Mouse (Mus musculus): Measurements from ENCODE around the gene Ckm.

Ckm gene

GRCm38 (mm10) chr7:19404476-19404875, at the start of gene Ckm:
Ckm (plus strand) TSS chr7:19404776.
- DNase-seq, result no peak

- DNase-seq, result no peak
These were observed 49.6 kb upstream of the Ckm start for GRCm38 (mm10) chr7:19354991-19355390.

DNA sequence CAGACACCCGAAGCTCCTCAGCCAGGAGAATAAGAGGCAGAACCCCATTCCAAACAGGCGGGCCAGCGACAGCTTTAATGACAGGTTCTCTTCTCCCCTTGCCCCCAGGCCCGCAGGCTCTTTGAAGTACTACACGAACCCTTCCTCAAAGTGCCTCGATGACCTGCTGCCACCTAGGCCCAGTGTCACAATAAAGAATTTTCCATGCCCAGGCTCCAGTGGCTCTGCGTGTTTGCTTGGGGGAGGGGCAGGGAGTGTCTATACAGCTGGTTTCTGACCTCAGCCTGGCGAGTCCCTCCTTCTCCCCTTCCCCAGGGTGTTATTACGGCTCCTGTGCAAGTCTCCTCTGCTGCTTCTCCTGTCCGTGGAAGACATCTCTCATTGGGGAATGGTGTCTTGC, 48.3 kb upstream of the Ckm start:
- DNase-seq, result no peak

- no peak for DNase-seq
These were observed 46.9 kb upstream of the Ckm start for GRCm38 (mm10) chr7:19357381-19358375.

- no peak for DNase-seq
These were observed 45.9 kb upstream of the Ckm start for GRCm38 (mm10) chr7:19358634-19359033.

GRCm38 (mm10) chr7:19359299-19359891, 45.2 kb upstream of the Ckm start, which contains the start of the genes Cd3eap and Ppp1r13l:
Cd3eap (minus strand) TSS chr7:19359483.
Ppp1r13l (plus strand) TSS chr7:19359749.
- DNase-seq, result peak; percentile 90

- peak; percentile 79 to 84 for DNase-seq
These were observed 44.5 kb upstream of the Ckm start for GRCm38 (mm10) chr7:19359892-19360641.

DNA sequence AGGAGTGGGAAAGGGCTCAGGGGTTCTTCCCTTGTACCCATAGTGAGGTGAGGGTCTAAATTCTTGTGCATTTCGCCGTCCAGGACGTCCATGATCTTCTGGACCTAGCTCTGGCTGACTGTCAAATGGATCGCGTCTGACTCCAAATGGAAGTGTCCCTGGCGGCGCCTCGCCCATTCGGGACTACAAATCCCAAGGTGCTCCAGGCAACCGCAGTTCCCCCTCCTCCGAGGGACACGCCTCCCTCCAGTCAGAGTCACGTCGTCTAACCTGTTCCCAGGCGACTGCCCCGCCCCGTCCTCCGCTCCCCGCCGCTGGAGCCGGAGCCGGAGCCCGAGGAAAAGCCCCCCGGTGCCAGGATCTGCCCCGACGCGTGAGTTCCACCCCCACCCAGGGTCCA, 43.6 kb upstream of the Ckm start:
- DNase-seq, result peak; percentile 92 to 94

- DNase-seq, result peak; percentile 77 to 84
These were observed 42.9 kb upstream of the Ckm start for GRCm38 (mm10) chr7:19361720-19362119.

- no peak for DNase-seq
These were observed 42.3 kb upstream of the Ckm start for GRCm38 (mm10) chr7:19362276-19362675.

- DNase-seq, result peak; percentile 84
These were observed 40.7 kb upstream of the Ckm start for GRCm38 (mm10) chr7:19363881-19364280.

DNA sequence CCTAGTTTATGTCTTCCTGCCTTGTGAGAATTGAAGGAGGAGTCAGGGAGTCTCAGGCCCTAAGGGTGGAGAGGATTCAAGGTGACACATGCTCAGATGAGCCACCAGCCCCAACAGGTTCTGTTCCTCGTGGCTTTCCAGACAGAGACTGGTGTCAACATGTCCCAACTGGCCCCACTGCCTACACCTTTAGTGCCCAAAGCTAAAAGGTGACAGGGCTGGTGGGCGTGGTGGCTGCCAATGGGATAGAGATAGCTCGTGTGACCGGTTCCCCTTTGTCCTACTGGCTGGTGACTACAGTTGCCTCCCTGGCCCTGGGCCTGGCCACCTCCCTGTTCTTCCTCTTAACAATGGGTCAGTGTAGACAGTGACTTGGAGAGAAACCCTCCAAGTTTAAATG, 39.2 kb upstream of the Ckm start:
- DNase-seq, result no peak

DNA sequence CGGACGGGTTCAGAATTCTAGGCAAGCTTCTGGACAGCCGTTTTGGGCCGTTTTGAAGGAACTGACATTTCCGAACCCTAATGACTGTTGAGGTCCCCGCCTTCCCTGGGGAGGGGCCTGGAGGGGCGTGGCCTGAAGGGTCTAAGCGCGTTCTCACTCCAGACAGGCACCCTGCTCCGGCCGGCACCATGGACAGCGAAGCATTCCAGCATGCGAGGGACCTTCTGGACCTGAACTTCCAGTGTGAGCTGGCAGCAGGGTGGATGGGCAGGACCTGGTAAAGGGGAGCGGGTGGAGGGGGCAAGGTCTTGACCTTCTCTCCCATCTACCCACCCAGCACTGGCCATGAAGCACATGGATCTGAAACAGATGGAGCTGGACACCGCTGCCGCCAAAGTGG, 36.2 kb upstream of the Ckm start:
- peak; percentile 72 to 77 for DNase-seq

DNA sequence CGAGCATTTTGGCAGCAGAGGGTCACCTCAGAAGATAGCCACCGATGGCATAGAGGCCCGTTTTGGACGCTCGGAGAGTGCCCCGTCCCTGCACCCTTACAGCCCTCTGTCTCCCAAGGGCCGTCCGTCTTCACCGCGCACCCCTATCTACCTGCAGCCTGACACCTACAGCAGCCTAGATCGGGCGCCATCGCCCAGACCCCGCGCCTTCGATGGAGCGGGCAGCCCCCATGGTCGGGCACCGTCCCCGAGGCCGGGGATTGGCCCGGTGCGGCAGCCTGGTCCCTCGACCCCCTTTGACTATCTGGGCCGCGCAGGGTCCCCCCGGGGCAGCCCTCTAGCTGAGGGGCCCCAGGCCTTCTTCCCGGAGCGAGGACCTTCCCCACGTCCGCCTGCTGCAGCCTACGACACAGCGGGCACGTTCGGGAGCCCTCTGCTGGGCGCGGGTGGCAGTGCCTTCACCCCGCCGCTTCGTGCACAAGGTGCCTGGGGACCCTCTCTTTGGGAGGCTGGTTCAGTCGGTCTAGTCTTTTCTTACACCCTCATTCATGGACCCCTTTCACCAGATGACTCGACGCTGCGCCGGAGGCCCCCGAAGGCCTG, 34.7 kb upstream of the Ckm start:
- peak; percentile 60 to 74 for DNase-seq

GRCm38 (mm10) chr7:19373367-19373766, 31.2 kb upstream of the Ckm start:
- no peak for DNase-seq

- DNase-seq, result no peak
These were observed 29.2 kb upstream of the Ckm start for GRCm38 (mm10) chr7:19375368-19375767.

- DNase-seq, result no peak
These were observed 28.6 kb upstream of the Ckm start for GRCm38 (mm10) chr7:19376019-19376418.

GRCm38 (mm10) chr7:19378049-19378448, 26.5 kb upstream of the Ckm start:
- peak in 1 of 2 experiments; percentile 58 for DNase-seq

DNA sequence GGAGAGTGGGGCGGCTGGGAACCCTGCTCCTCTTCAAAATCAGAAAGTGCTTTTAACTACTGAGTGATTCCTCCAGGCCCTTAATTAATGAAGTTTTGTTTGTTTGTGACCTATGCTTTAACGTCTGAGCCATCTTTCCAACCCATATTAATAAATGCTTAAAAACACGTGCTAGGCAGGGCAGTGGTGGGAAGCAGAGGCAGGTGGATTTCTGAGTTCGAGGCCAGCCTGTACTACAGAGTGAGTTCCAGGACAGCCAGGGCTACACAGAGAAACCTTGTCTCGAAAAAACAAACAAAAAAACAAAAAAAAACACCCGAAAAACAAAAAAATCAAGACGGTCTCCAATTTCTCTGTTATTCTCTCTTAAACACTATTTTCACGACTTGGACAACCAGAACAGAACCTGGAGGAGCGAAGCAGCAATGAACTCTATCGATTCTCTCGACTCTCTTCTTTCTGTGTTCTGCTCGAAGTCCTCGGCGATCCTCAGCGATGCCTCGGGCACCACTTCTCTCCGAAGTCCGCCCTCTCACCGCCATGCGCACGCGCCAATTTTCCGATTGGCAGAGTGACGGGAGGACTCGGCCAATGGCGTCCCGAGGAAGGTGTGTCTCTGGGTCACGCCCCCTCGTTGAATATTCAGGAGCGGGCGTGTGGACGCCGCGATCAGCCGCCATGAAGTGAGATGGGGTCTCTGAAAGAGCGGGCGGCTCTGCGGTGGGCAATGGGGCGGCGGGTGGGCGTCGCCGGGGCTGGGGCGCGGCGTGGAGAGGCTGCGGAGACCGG, 23.0 kb upstream of the Ckm start, which contains the start of gene Ercc2:
Ercc2 (plus strand) TSS at position 634 of the 789 bp plus-strand sequence.
- peak; percentile 99 to 100 for DNase-seq

DNA sequence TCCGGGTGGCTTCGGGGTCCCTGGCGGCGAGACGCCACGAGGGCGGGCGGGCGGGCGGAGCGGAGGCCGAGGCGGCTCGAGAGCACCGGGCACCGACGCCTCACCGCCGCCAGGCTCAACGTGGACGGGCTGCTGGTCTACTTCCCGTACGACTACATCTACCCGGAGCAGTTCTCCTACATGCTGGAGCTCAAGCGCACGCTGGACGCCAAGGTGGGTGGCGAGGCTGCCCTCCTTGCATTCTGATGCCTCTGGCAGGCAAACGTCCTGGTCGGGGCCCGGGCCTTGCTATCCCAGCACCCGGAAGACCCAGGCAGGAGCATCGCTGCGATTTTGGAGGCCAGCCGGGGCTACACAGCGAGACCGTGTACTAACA, 22.4 kb upstream of the Ckm start:
- no peak for DNase-seq

DNA sequence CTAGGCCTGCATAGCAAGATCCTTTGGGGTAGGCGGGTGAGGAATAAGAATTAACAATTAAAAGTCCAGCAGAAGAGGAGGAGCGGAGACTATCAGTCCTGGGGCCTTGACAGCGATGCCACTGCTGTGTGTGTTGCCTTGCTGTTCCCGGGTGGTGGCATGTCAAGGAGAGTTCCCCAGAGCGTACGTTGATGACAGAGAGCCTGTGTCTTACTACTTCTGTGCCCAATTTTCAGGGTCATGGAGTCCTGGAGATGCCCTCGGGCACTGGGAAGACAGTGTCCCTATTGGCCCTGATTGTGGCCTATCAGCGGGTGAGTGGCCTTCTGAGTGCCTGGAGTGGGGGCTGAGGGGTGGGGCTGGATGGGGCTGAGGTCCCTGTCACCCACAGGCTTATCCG, 20.9 kb upstream of the Ckm start:
- no peak for DNase-seq

Measured in lung, postnatal 4 days (tissue).